ENCODE assay signal across 11 mouse cellular contexts in the genomic region with DNA sequence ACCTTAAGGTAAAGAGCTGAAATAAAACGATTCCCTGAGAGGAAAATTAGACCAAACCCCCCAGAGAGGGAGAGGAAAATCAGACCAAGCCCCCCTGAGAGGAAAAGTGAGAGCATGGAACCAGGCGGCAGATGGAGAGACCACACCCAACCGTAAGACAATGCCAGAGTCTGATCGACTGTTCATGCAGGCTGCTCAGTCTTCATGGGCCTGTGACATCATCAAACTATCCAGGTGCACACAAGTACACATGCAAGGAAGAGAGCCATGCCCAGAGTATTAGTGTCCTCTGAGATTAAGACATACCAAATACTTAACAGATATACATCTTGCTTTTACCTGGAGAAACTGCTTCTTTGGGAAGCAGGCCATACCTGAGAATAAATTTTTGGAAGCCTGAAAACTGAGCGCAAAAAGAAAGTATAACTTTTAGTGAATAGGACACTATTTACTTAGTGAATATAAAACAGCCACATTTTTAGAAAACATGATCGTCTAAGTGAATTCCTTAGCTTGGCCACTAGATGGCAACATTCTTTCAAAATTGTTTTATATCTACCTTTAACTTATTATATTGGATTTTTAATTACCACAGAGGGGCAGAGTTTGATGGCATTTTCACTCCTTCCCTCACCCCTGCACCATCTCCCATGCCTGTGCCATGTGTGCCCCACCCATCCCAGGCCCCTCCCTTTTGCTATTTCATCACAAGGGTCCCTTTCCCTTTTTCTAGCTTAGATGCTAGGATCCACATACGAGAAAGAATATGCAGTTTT. TPM values are rescaled to one million over a fixed set of nuclear protein-coding genes. Genes with fewer than 3 reads are reported as not detected.
A peak's percentile ranks its signal among the peaks of the same experiment; 100 is the strongest.
DNase-seq lines count a peak whose midpoint lies in the region; ATAC-seq lines count a peak whose summit lies in the region.
"Had no signal": no experiment of that assay in that cellular context is flagged by ENCODE, and none has a peak within 500 bp of the region (broad histone marks: within the 10 kb centered on the region; RNA-seq: fewer than 3 reads in every experiment).

No protein-coding gene starts in this region.

- peak; percentile 35 for DNase-seq in CD4-positive, CD25-positive, alpha-beta regulatory T cell, adult 2 months (ENCODE audit: low read depth, low spot score)
- peak; percentile 37 for DNase-seq in MN1 (ENCODE audit: low spot score)
- DNase-seq in lung, postnatal 36 days: peak; percentile 9
- DNase-seq in ovary, postnatal 14 days (ENCODE audit: low spot score): no peak
- DNase-seq in layer of hippocampus, adult 18-20 months (ENCODE audit: low spot score in 2 of 2): no peak
- DNase-seq in frontal cortex, postnatal 36 days (ENCODE audit: low spot score in 2 of 2): no peak
- DNase-seq: adrenal gland, adult 8-10 months; kidney, adult 18-20 months had no signal

- no peaks in the 10 kb centered on the region for H3K4me1 ChIP-seq in kidney, embryonic 15.5 days
- H3K4me1 ChIP-seq in kidney, embryonic 14.5 days (ENCODE audit: control insufficient read depth, insufficient read depth, low read length): no peaks in the 10 kb centered on the region
- H3K4me1 ChIP-seq: neural tube, embryonic 12.5 days had no signal

- WGBS in kidney, embryonic 15.5 days: 49% methylated on average over 7 of the region's 7 CpGs
- WGBS in kidney, embryonic 14.5 days: 52% methylated on average over 7 of the region's 7 CpGs

- no peak overlapping the region for H3K4me3 ChIP-seq in kidney, embryonic 15.5 days (replicated peaks)
- H3K4me3 ChIP-seq in kidney, embryonic 14.5 days (ENCODE audit: low read length): no peak overlapping the region
- H3K4me3 ChIP-seq: neural tube, embryonic 12.5 days had no signal

- H3K9me3 ChIP-seq in kidney, embryonic 15.5 days (replicated peaks): no peaks in the 10 kb centered on the region
- H3K9me3 ChIP-seq in kidney, embryonic 14.5 days (ENCODE audit: control insufficient read depth, low read length): no peaks in the 10 kb centered on the region
- H3K9me3 ChIP-seq: neural tube, embryonic 12.5 days had no signal

- H3K4me2 ChIP-seq in kidney, embryonic 15.5 days: no peak overlapping the region
- no peak overlapping the region for H3K4me2 ChIP-seq in kidney, embryonic 14.5 days (replicated peaks; ENCODE audit: low read depth, low read length)
- H3K4me2 ChIP-seq: neural tube, embryonic 12.5 days had no signal

- no peaks in the 10 kb centered on the region for H3K36me3 ChIP-seq in kidney, embryonic 15.5 days
- no peaks in the 10 kb centered on the region for H3K36me3 ChIP-seq in kidney, embryonic 14.5 days (ENCODE audit: control insufficient read depth, insufficient read depth, low read length)
- H3K36me3 ChIP-seq: neural tube, embryonic 12.5 days had no signal

- no peak overlapping the region for H3K27ac ChIP-seq in kidney, embryonic 15.5 days
- no peak overlapping the region for H3K27ac ChIP-seq in kidney, embryonic 14.5 days (ENCODE audit: low read depth, low read length)
- H3K27ac ChIP-seq: neural tube, embryonic 12.5 days had no signal

- H3K9ac ChIP-seq in kidney, embryonic 15.5 days: no peak overlapping the region
- no peak overlapping the region for H3K9ac ChIP-seq in kidney, embryonic 14.5 days (ENCODE audit: low read depth, low read length)
- H3K9ac ChIP-seq: neural tube, embryonic 12.5 days had no signal

- H3K27me3 ChIP-seq in kidney, embryonic 15.5 days: no peaks in the 10 kb centered on the region
- no peaks in the 10 kb centered on the region for H3K27me3 ChIP-seq in kidney, embryonic 14.5 days (ENCODE audit: control insufficient read depth, insufficient read depth, low read length)
- H3K27me3 ChIP-seq: neural tube, embryonic 12.5 days had no signal

- ATAC-seq in kidney, embryonic 15.5 days (replicated peaks; ENCODE audit: low FRiP score): peak; percentile 52; the same call in 1 of the 2 replicates
- no peak for ATAC-seq in kidney, embryonic 14.5 days (ENCODE audit: low FRiP score, low TSS enrichment)

RNA-seq across cellular contexts. Expression of a gene that starts 15.5 kb away (rescaled TPM):
- 28.5 and 29.0 TPM in 2 replicates for polyA plus RNA-seq in kidney, embryonic 15.5 days (2015; fragmentation: Nextera tagmentation; extraction: Ambion mirVana)
- 20.0 and 35.6 TPM in 2 replicates for polyA plus RNA-seq in kidney, embryonic 14.5 days (2014; fragmentation: Nextera tagmentation; extraction: Ambion mirVana)
- 10 to 100 TPM; 76.6 to 81.1 TPM for total RNA-seq in layer of hippocampus, adult 18-20 months (2021)

Comparison
In these comparisons a context has a peak if more than half of its experiments do, and no peak if none do; other contexts are left out.
1. DNase-seq: peak in CD4-positive, CD25-positive, alpha-beta regulatory T cell, adult 2 months (single experiment), MN1 (single experiment) and lung, postnatal 36 days (single experiment); none in ovary, postnatal 14 days (single experiment), layer of hippocampus, adult 18-20 months (0 of 2) and frontal cortex, postnatal 36 days (0 of 2).